Mouse (Mus musculus): ENCODE measurements around the gene Rpsa. TPM values are rescaled to one million over a fixed set of nuclear protein-coding genes. Genes with fewer than 3 reads are reported as not detected.
A peak's percentile ranks its signal among the peaks of the same experiment; 100 is the strongest.

The Rpsa gene
- polyA plus RNA-seq, 1 experiment from 2014 or later: 1,514 TPM

GRCm38 (mm10) chr9:120116184-120116624, 11.3 kb upstream of the Rpsa start:
- Histone ChIP-seq H3K4me2 (ENCODE audit: low read depth) (no peak overlapping the region), H3K4me3 (ENCODE audit: low read depth, low read length) (no peak overlapping the region), H3K9ac (ENCODE audit: low read length) (no peak overlapping the region), H3K4me1 (ENCODE audit: control insufficient read depth, insufficient read depth, low read length) (0 out of 2 replicates have a peak, but pooled peaks cover 2% of the 10 kb centered on the region), H3K27me3 (ENCODE audit: control insufficient read depth, insufficient read depth, low read length) (no peaks in the 10 kb centered on the region), H3K36me3 (ENCODE audit: control insufficient read depth, insufficient read depth, low read length) (peaks cover 6% of the 10 kb centered on the region), H3K27ac (ENCODE audit: low read depth, low read length) (no peak overlapping the region), H3K9me3 (ENCODE audit: control insufficient read depth, low read length) (no peaks in the 10 kb centered on the region)
- ATAC-seq (ENCODE audit: insufficient read depth, low FRiP score, low TSS enrichment) (no peak), DNase-seq (ENCODE audit: low spot score) (no peak)
- WGBS: 86% methylated on average over 8 of the region's 8 CpGs

DNA sequence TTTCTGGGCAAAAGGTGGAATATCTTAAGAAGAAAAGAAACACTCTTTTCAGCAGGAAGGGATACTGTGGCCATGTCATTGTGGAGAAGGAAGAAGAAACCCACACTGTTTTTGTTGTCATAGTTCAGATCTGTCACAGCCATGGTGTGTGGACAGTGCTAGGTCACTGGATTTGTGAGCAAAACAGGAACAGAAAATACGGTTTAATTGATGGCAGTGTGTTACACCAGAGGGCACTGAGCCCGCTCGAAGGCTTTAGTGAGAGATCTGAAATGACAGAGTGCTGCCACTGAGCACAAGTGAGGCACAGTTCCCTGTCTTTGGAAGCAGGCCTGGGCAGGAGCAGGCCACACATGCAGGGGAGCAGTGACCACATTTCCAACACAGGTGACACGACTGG, 9.3 kb upstream of the Rpsa start:
- H3K9me3 ChIP-seq (ENCODE audit: control insufficient read depth, low read length): no peaks in the 10 kb centered on the region
- peaks cover 8% of the 10 kb centered on the region for H3K36me3 ChIP-seq (ENCODE audit: control insufficient read depth, insufficient read depth, low read length)
- H3K4me3 ChIP-seq (ENCODE audit: low read depth, low read length): no peak overlapping the region
- no peaks in the 10 kb centered on the region for H3K27me3 ChIP-seq (ENCODE audit: control insufficient read depth, insufficient read depth, low read length)
- DNase-seq (ENCODE audit: low spot score): no peak
- 87% methylated on average over 4 of the region's 4 CpGs for WGBS
- H3K4me2 ChIP-seq (ENCODE audit: low read depth): no peak overlapping the region
- no peak overlapping the region for H3K9ac ChIP-seq (ENCODE audit: low read length)
- no peaks in the 10 kb centered on the region for H3K4me1 ChIP-seq (ENCODE audit: control insufficient read depth, insufficient read depth, low read length)
- H3K27ac ChIP-seq (ENCODE audit: low read depth, low read length): no peak overlapping the region
- ATAC-seq (ENCODE audit: insufficient read depth, low FRiP score, low TSS enrichment): no peak

- ATAC-seq (ENCODE audit: insufficient read depth, low FRiP score, low TSS enrichment) (no peak), DNase-seq (ENCODE audit: low spot score) (no peak)
- H3K36me3 ChIP-seq (ENCODE audit: control insufficient read depth, insufficient read depth, low read length): peaks cover 10% of the 10 kb centered on the region
Observed at GRCm38 (mm10) chr9:120120503-120120902, 7.0 kb upstream of the Rpsa start.

DNA sequence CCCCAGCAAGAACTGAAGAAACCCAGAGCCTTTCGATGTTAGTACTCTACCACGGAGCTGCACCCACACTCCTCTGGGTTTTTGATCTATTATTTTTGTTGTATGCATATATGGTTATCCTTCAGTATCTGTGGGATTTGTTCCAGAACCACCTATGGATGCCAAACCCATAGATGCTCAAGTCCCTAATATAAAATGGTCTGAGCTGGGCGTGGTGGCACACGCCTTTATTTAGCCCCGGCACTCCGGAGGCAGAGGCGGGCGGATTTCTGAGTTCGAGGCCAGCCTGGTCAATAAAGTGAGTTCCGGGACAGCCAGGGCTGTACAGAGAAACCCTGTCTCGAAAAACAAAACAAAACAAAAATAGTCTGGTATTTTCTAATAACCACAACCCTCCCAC, 621 bp upstream of the Rpsa start:
- peaks cover 9% of the 10 kb centered on the region for H3K36me3 ChIP-seq (ENCODE audit: control insufficient read depth, insufficient read depth, low read length)
- H3K4me3 ChIP-seq (ENCODE audit: low read depth, low read length): peak overlapping the region; percentile 97
- peak; percentile 4; the same call in 1 of the 2 replicates for ATAC-seq (ENCODE audit: insufficient read depth, low FRiP score, low TSS enrichment)
- H3K9ac ChIP-seq (ENCODE audit: low read length): peak overlapping the region; percentile 54
- H3K4me2 ChIP-seq (ENCODE audit: low read depth): peak overlapping the region; percentile 80
- H3K27ac ChIP-seq (ENCODE audit: low read depth, low read length): no peak overlapping the region
- no peaks in the 10 kb centered on the region for H3K9me3 ChIP-seq (ENCODE audit: control insufficient read depth, low read length)
- H3K4me1 ChIP-seq (ENCODE audit: control insufficient read depth, insufficient read depth, low read length): peaks cover 11% of the 10 kb centered on the region
- 57% methylated on average over 11 of the region's 11 CpGs for WGBS
- DNase-seq (ENCODE audit: low spot score): no peak
- no peaks in the 10 kb centered on the region for H3K27me3 ChIP-seq (ENCODE audit: control insufficient read depth, insufficient read depth, low read length)

More at GRCm38 (mm10) chr9:120120503-120120902, 7.0 kb upstream of the Rpsa start:
- no peaks in the 10 kb centered on the region for H3K9me3 ChIP-seq (ENCODE audit: control insufficient read depth, low read length)
- no peak overlapping the region for H3K4me3 ChIP-seq (ENCODE audit: low read depth, low read length)
- WGBS: 94% methylated on average over 7 of the region's 7 CpGs
- H3K4me2 ChIP-seq (ENCODE audit: low read depth): no peak overlapping the region
- H3K27me3 ChIP-seq (ENCODE audit: control insufficient read depth, insufficient read depth, low read length): no peaks in the 10 kb centered on the region
- H3K9ac ChIP-seq (ENCODE audit: low read length): no peak overlapping the region
- H3K27ac ChIP-seq (ENCODE audit: low read depth, low read length): no peak overlapping the region
- no peaks in the 10 kb centered on the region for H3K4me1 ChIP-seq (ENCODE audit: control insufficient read depth, insufficient read depth, low read length)

- H3K36me3 ChIP-seq (ENCODE audit: control insufficient read depth, insufficient read depth, low read length): peaks cover 9% of the 10 kb centered on the region
- H3K9ac ChIP-seq (ENCODE audit: low read length): peak overlapping the region; percentile 97
- no peaks in the 10 kb centered on the region for H3K27me3 ChIP-seq (ENCODE audit: control insufficient read depth, insufficient read depth, low read length)
- H3K4me1 ChIP-seq (ENCODE audit: control insufficient read depth, insufficient read depth, low read length): peaks cover 11% of the 10 kb centered on the region
- ATAC-seq (ENCODE audit: insufficient read depth, low FRiP score, low TSS enrichment): no peak
- 72% methylated on average over 10 of the region's 10 CpGs for WGBS
- H3K27ac ChIP-seq (ENCODE audit: low read depth, low read length): no peak overlapping the region
- H3K9me3 ChIP-seq (ENCODE audit: control insufficient read depth, low read length): no peaks in the 10 kb centered on the region
- peak overlapping the region; percentile 97 for H3K4me3 ChIP-seq (ENCODE audit: low read depth, low read length)
- H3K4me2 ChIP-seq (ENCODE audit: low read depth): peak overlapping the region; percentile 80
- no peak for DNase-seq (ENCODE audit: low spot score)
Observed at GRCm38 (mm10) chr9:120129276-120129675, 1.8 kb downstream of the Rpsa start.

DNA sequence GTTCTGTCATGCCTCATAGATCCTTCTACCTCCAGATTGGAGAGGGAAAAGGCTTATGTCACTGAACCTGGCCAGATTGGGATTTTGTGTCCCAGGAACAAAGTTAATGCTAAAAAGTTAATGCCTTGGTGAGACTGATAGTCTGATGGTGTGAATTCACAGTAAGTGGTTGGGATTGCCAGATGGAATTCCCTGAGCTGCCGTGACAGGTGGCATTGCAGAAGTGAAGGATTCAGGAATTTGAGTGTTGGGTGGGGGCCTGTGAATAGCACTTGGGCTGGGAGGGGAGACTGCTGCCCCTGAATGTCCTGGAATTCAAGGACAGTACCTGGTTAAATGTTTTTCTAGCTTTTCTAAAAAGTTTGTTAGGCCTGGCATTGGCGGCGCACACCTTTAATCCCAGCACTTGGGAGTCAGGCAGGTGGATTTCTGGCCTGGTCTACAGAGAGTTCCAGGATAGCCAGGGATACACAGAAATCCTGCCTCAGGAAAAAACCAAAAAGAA, 4.3 kb downstream of the Rpsa start:
- peaks cover 9% of the 10 kb centered on the region for H3K36me3 ChIP-seq (ENCODE audit: control insufficient read depth, insufficient read depth, low read length)
- H3K4me3 ChIP-seq (ENCODE audit: low read depth, low read length): no peak overlapping the region
- 88% methylated on average over 3 of the region's 3 CpGs for WGBS

GRCm38 (mm10) chr9:120132980-120133754, 5.7 kb downstream of the Rpsa start:
- 37% methylated on average over 8 of the region's 8 CpGs for WGBS
- DNase-seq (ENCODE audit: low spot score) (no peak), ATAC-seq (ENCODE audit: insufficient read depth, low FRiP score, low TSS enrichment) (no peak)
- Histone ChIP-seq H3K27ac (ENCODE audit: low read depth, low read length) (no peak overlapping the region), H3K4me1 (ENCODE audit: control insufficient read depth, insufficient read depth, low read length) (peaks cover 11% of the 10 kb centered on the region), H3K4me2 (ENCODE audit: low read depth) (no peak overlapping the region), H3K27me3 (ENCODE audit: control insufficient read depth, insufficient read depth, low read length) (no peaks in the 10 kb centered on the region), H3K9me3 (ENCODE audit: control insufficient read depth, low read length) (no peaks in the 10 kb centered on the region), H3K36me3 (ENCODE audit: control insufficient read depth, insufficient read depth, low read length) (peaks cover 9% of the 10 kb centered on the region), H3K4me3 (ENCODE audit: low read depth, low read length) (no peak overlapping the region), H3K9ac (ENCODE audit: low read length) (no peak overlapping the region)

More for the DNA sequence above, 4.3 kb downstream of the Rpsa start:
- Histone ChIP-seq H3K27me3 (ENCODE audit: control insufficient read depth, insufficient read depth, low read length) (no peaks in the 10 kb centered on the region), H3K9ac (ENCODE audit: low read length) (no peak overlapping the region), H3K4me1 (ENCODE audit: control insufficient read depth, insufficient read depth, low read length) (peaks cover 11% of the 10 kb centered on the region), H3K27ac (ENCODE audit: low read depth, low read length) (no peak overlapping the region), H3K9me3 (ENCODE audit: control insufficient read depth, low read length) (no peaks in the 10 kb centered on the region), H3K4me2 (ENCODE audit: low read depth) (no peak overlapping the region)
- ATAC-seq (ENCODE audit: insufficient read depth, low FRiP score, low TSS enrichment) (no peak), DNase-seq (ENCODE audit: low spot score) (no peak)

- DNase-seq (ENCODE audit: low spot score) (no peak), ATAC-seq (ENCODE audit: insufficient read depth, low FRiP score, low TSS enrichment) (no peak; the same call in 1 of the 2 replicates)
- H3K4me1 ChIP-seq (ENCODE audit: control insufficient read depth, insufficient read depth, low read length): peaks cover 5% of the 10 kb centered on the region
- H3K36me3 ChIP-seq (ENCODE audit: control insufficient read depth, insufficient read depth, low read length): peaks cover 9% of the 10 kb centered on the region
- no peak overlapping the region for H3K4me2 ChIP-seq (ENCODE audit: low read depth)
- H3K9ac ChIP-seq (ENCODE audit: low read length): no peak overlapping the region
- H3K27me3 ChIP-seq (ENCODE audit: control insufficient read depth, insufficient read depth, low read length): no peaks in the 10 kb centered on the region
- 60% methylated on average over 6 of the region's 6 CpGs for WGBS
- no peak overlapping the region for H3K4me3 ChIP-seq (ENCODE audit: low read depth, low read length)
- no peaks in the 10 kb centered on the region for H3K9me3 ChIP-seq (ENCODE audit: control insufficient read depth, low read length)
- no peak overlapping the region for H3K27ac ChIP-seq (ENCODE audit: low read depth, low read length)
Observed at GRCm38 (mm10) chr9:120133755-120134475, 6.4 kb downstream of the Rpsa start.

Measured in neural tube, embryonic 11.5 days (tissue).